8 mouse cellular contexts compared by ENCODE assay signal in the genomic region with DNA sequence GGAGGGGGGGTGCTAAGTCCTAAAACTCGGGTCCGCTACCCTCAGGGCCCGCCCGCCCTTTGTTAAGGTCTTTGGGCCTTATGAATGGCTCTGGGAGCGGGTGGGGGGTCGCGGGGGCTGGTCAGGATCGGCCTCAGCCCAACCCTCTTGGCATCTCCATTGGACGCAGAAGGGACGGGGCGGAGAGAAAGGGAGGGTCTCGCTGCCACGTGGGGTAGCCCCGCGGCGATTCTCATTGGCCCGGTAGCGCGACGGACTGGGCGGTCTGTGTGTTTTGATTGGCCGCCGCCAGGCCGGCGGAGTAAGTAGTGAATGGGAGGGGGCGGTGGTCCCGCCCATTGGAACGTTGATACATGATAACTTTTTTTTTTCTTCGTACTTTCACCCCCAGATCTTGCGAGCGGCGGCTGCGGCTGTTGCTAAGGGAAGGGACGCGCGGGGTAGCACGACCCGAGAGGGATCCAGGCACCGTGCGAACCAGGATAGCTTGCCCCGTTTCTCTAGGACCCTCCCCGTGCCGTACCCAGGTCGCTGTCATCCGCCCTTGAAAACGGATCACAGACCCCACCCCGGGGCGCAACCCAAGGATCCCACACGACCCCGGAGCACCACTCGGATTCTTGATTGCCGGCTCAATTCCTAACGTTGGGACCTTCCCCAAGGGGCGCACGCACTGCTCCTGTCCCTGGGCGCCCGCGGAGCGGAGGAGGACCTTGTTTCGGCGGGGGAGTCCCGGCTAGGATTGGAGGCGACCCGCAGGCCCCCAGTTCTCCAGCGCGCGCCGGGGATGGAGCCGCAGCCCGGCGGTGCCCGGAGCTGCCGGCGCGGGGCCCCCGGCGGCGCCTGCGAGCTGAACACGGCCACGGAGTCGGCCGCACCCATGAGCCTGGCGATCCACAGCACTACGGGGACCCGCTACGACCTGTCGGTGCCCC. TPM values are rescaled to one million over a fixed set of nuclear protein-coding genes. Genes with fewer than 3 reads are reported as not detected.
A peak's percentile ranks its signal among the peaks of the same experiment; 100 is the strongest.
DNase-seq lines count a peak whose midpoint lies in the region; ATAC-seq and TF ChIP-seq lines count a peak whose summit lies in the region.

No protein-coding gene starts in this region.

- peak overlapping the region; percentile 90 for H3K4me3 ChIP-seq in E14TG2a.4 (replicated peaks; ENCODE audit: low read length)
- peak overlapping the region; percentile 99 for H3K4me3 ChIP-seq in forebrain, embryonic 11.5 days (ENCODE audit: low read depth, low read length)
- peak overlapping the region; percentile 92 for H3K4me3 ChIP-seq in heart, embryonic 16.5 days (ENCODE audit: low read length)
- H3K4me3 ChIP-seq in liver, embryonic 15.5 days (replicated peaks) = peak overlapping the region; percentile 70
- peak overlapping the region; percentile 100 for H3K4me3 ChIP-seq in neural tube, embryonic 11.5 days (ENCODE audit: low read depth, low read length)
- H3K4me3 ChIP-seq in stomach, embryonic 16.5 days (replicated peaks; ENCODE audit: low read length) = peak overlapping the region; percentile 93

- peak overlapping the region; percentile 100 for H3K27ac ChIP-seq in forebrain, embryonic 11.5 days (ENCODE audit: low read depth, low read length)
- peak overlapping the region; percentile 100 for H3K27ac ChIP-seq in heart, embryonic 16.5 days (ENCODE audit: low read length)
- peak overlapping the region; percentile 96 for H3K27ac ChIP-seq in liver, embryonic 15.5 days (replicated peaks)
- H3K27ac ChIP-seq in neural tube, embryonic 11.5 days (ENCODE audit: low read depth, low read length) = peak overlapping the region; percentile 98
- peak overlapping the region; percentile 99 for H3K27ac ChIP-seq in stomach, embryonic 16.5 days (ENCODE audit: low read length)

- H3K36me3 ChIP-seq in E14TG2a.4 (ENCODE audit: insufficient read depth, low read length) = peaks cover 68% of the 10 kb centered on the region
- H3K36me3 ChIP-seq in forebrain, embryonic 11.5 days (ENCODE audit: control insufficient read depth, insufficient read depth, low read length) = peaks cover 23% of the 10 kb centered on the region
- peaks cover 41% of the 10 kb centered on the region for H3K36me3 ChIP-seq in heart, embryonic 16.5 days (ENCODE audit: control insufficient read depth, insufficient read depth)
- peaks cover 63% of the 10 kb centered on the region for H3K36me3 ChIP-seq in liver, embryonic 15.5 days (replicated peaks)
- peaks cover 38% of the 10 kb centered on the region for H3K36me3 ChIP-seq in neural tube, embryonic 11.5 days (ENCODE audit: control insufficient read depth, insufficient read depth, low read length)
- peaks cover 23% of the 10 kb centered on the region for H3K36me3 ChIP-seq in stomach, embryonic 16.5 days (ENCODE audit: control insufficient read depth, insufficient read depth, low read length)

- ATAC-seq in forebrain, embryonic 11.5 days (replicated peaks; ENCODE audit: low FRiP score) = peak; percentile 80
- peak; percentile 79 for ATAC-seq in heart, embryonic 16.5 days (replicated peaks; ENCODE audit: extremely low read depth, insufficient read depth, low FRiP score)
- peak; percentile 73 for ATAC-seq in liver, embryonic 15.5 days (ENCODE audit: insufficient read depth)
- peak; percentile 72 for ATAC-seq in neural tube, embryonic 11.5 days (ENCODE audit: insufficient read depth, low FRiP score, low TSS enrichment)
- ATAC-seq in stomach, embryonic 16.5 days (ENCODE audit: insufficient read depth, low FRiP score) = peak; percentile 83

- no peaks in the 10 kb centered on the region for H3K9me3 ChIP-seq in E14TG2a.4 (ENCODE audit: low read length)
- H3K9me3 ChIP-seq in forebrain, embryonic 11.5 days (ENCODE audit: control insufficient read depth, low read length) = no peaks in the 10 kb centered on the region
- no peaks in the 10 kb centered on the region for H3K9me3 ChIP-seq in heart, embryonic 16.5 days (replicated peaks; ENCODE audit: control insufficient read depth, low read length)
- no peaks in the 10 kb centered on the region for H3K9me3 ChIP-seq in liver, embryonic 15.5 days (replicated peaks)
- no peaks in the 10 kb centered on the region for H3K9me3 ChIP-seq in neural tube, embryonic 11.5 days (ENCODE audit: control insufficient read depth, low read length)
- H3K9me3 ChIP-seq in stomach, embryonic 16.5 days (replicated peaks; ENCODE audit: control insufficient read depth, low read length) = no peaks in the 10 kb centered on the region

- H3K4me2 ChIP-seq in forebrain, embryonic 11.5 days (ENCODE audit: low read depth, low read length, severe bottlenecking) = peak overlapping the region; percentile 73
- H3K4me2 ChIP-seq in heart, embryonic 16.5 days (ENCODE audit: low read depth, low read length) = peak overlapping the region; percentile 91
- peak overlapping the region; percentile 96 for H3K4me2 ChIP-seq in liver, embryonic 15.5 days
- peak overlapping the region; percentile 98 for H3K4me2 ChIP-seq in neural tube, embryonic 11.5 days (ENCODE audit: low read depth)
- peak overlapping the region; percentile 93 for H3K4me2 ChIP-seq in stomach, embryonic 16.5 days (ENCODE audit: low read depth, low read length)

- peaks cover 71% of the 10 kb centered on the region for H3K4me1 ChIP-seq in E14TG2a.4 (replicated peaks; ENCODE audit: low read depth, low read length)
- peaks cover 33% of the 10 kb centered on the region for H3K4me1 ChIP-seq in forebrain, embryonic 11.5 days (replicated peaks; ENCODE audit: control insufficient read depth, insufficient read depth, low read length)
- peaks cover 57% of the 10 kb centered on the region for H3K4me1 ChIP-seq in heart, embryonic 16.5 days (ENCODE audit: control insufficient read depth, insufficient read depth, low read length)
- peaks cover 88% of the 10 kb centered on the region for H3K4me1 ChIP-seq in liver, embryonic 15.5 days (replicated peaks)
- H3K4me1 ChIP-seq in neural tube, embryonic 11.5 days (ENCODE audit: control insufficient read depth, insufficient read depth, low read length) = peaks cover 42% of the 10 kb centered on the region
- H3K4me1 ChIP-seq in stomach, embryonic 16.5 days (ENCODE audit: control insufficient read depth, insufficient read depth, low read length) = peaks cover 63% of the 10 kb centered on the region

- peak; percentile 96 for DNase-seq in c-Kit-positive CD71-positive TER-119-negative erythroid progenitor cells, embryonic 14.5 days (ENCODE audit: low read depth)
- DNase-seq in forebrain, embryonic 11.5 days (ENCODE audit: low spot score) = peak; percentile 99
- peak; percentile 98 to 99 for DNase-seq in kidney, postnatal 36 days
- peak; percentile 99 for DNase-seq in neural tube, embryonic 11.5 days (ENCODE audit: low spot score)

- H3K27me3 ChIP-seq in E14TG2a.4 (ENCODE audit: insufficient read depth, low read length) = no peaks in the 10 kb centered on the region
- no peaks in the 10 kb centered on the region for H3K27me3 ChIP-seq in forebrain, embryonic 11.5 days (ENCODE audit: control insufficient read depth, insufficient read depth, low read length)
- H3K27me3 ChIP-seq in heart, embryonic 16.5 days (ENCODE audit: control insufficient read depth, insufficient read depth, low read length) = no peaks in the 10 kb centered on the region
- H3K27me3 ChIP-seq in liver, embryonic 15.5 days = no peaks in the 10 kb centered on the region
- H3K27me3 ChIP-seq in neural tube, embryonic 11.5 days (ENCODE audit: control insufficient read depth, insufficient read depth, low read length) = no peaks in the 10 kb centered on the region
- no peaks in the 10 kb centered on the region for H3K27me3 ChIP-seq in stomach, embryonic 16.5 days (ENCODE audit: control insufficient read depth, insufficient read depth, low read length)

- under 1% methylated on average over 88 of the region's 88 CpGs for WGBS in forebrain, embryonic 11.5 days
- under 1% methylated on average over 84 of the region's 88 CpGs for WGBS in heart, embryonic 16.5 days
- under 1% methylated on average over 88 of the region's 88 CpGs for WGBS in liver, embryonic 15.5 days (ENCODE audit: insufficient replicate concordance)
- WGBS in neural tube, embryonic 11.5 days = under 1% methylated on average over 85 of the region's 88 CpGs
- WGBS in stomach, embryonic 16.5 days = under 1% methylated on average over 88 of the region's 88 CpGs

- no peak for TF ChIP-seq CTCF in E14TG2a.4 (conservative IDR thresholded peaks at IDR 0.05; ENCODE audit: low read length)

- H3K9ac ChIP-seq in forebrain, embryonic 11.5 days (ENCODE audit: low read length) = peak overlapping the region; percentile 100
- H3K9ac ChIP-seq in heart, embryonic 16.5 days (ENCODE audit: low read length) = peak overlapping the region; percentile 99
- peak overlapping the region; percentile 87 for H3K9ac ChIP-seq in liver, embryonic 15.5 days
- H3K9ac ChIP-seq in neural tube, embryonic 11.5 days (ENCODE audit: low read length) = peak overlapping the region; percentile 100
- peak overlapping the region; percentile 97 for H3K9ac ChIP-seq in stomach, embryonic 16.5 days (ENCODE audit: low read length)

RNA-seq across cellular contexts. Expression of a gene that starts 1.5 kb away (rescaled TPM):
- 58.3 and 66.4 TPM in 2 replicates for polyA plus RNA-seq in forebrain, embryonic 11.5 days (2014; fragmentation: Nextera tagmentation; extraction: Ambion mirVana)
- polyA plus RNA-seq in heart, embryonic 16.5 days (2015; fragmentation: Nextera tagmentation; extraction: Ambion mirVana) = 10.3 and 13.0 TPM in 2 replicates
- polyA plus RNA-seq in liver, embryonic 15.5 days (2015; fragmentation: Nextera tagmentation; extraction: Ambion mirVana) = 2.9 and 3.1 TPM in 2 replicates
- 70.0 and 78.2 TPM in 2 replicates for polyA plus RNA-seq in neural tube, embryonic 11.5 days (2014; fragmentation: Nextera tagmentation; extraction: Ambion mirVana)
- 7.8 and 9.8 TPM in 2 replicates for polyA plus RNA-seq in stomach, embryonic 16.5 days (2015; fragmentation: Nextera tagmentation; extraction: Ambion mirVana)

RNA-seq across cellular contexts. Expression of a gene that starts 8.9 kb away (rescaled TPM):
- 10.4 and 15.0 TPM in 2 replicates for polyA plus RNA-seq in forebrain, embryonic 11.5 days (2014; fragmentation: Nextera tagmentation; extraction: Ambion mirVana)
- polyA plus RNA-seq in heart, embryonic 16.5 days (2015; fragmentation: Nextera tagmentation; extraction: Ambion mirVana) = 2.5 TPM in 2 replicates
- 0.35 and 0.51 TPM in 2 replicates for polyA plus RNA-seq in liver, embryonic 15.5 days (2015; fragmentation: Nextera tagmentation; extraction: Ambion mirVana)
- 11.1 and 11.3 TPM in 2 replicates for polyA plus RNA-seq in neural tube, embryonic 11.5 days (2014; fragmentation: Nextera tagmentation; extraction: Ambion mirVana)
- polyA plus RNA-seq in stomach, embryonic 16.5 days (2015; fragmentation: Nextera tagmentation; extraction: Ambion mirVana) = 3.1 and 3.9 TPM in 2 replicates

RNA-seq across cellular contexts. Expression of a gene that starts 11.1 kb away (rescaled TPM):
- polyA plus RNA-seq in forebrain, embryonic 11.5 days (2014; fragmentation: Nextera tagmentation; extraction: Ambion mirVana) = 401 and 414 TPM in 2 replicates
- 1,107 and 1,132 TPM in 2 replicates for polyA plus RNA-seq in heart, embryonic 16.5 days (2015; fragmentation: Nextera tagmentation; extraction: Ambion mirVana)
- 291 and 300 TPM in 2 replicates for polyA plus RNA-seq in liver, embryonic 15.5 days (2015; fragmentation: Nextera tagmentation; extraction: Ambion mirVana)
- polyA plus RNA-seq in neural tube, embryonic 11.5 days (2014; fragmentation: Nextera tagmentation; extraction: Ambion mirVana) = 376 and 386 TPM in 2 replicates
- 536 and 594 TPM in 2 replicates for polyA plus RNA-seq in stomach, embryonic 16.5 days (2015; fragmentation: Nextera tagmentation; extraction: Ambion mirVana)

RNA-seq across cellular contexts. Expression of a gene that starts 16.2 kb away (rescaled TPM):
- polyA plus RNA-seq in forebrain, embryonic 11.5 days (2014; fragmentation: Nextera tagmentation; extraction: Ambion mirVana) = 82.0 and 83.4 TPM in 2 replicates
- polyA plus RNA-seq in heart, embryonic 16.5 days (2015; fragmentation: Nextera tagmentation; extraction: Ambion mirVana) = 85.3 and 87.6 TPM in 2 replicates
- 13.1 and 17.0 TPM in 2 replicates for polyA plus RNA-seq in liver, embryonic 15.5 days (2015; fragmentation: Nextera tagmentation; extraction: Ambion mirVana)
- polyA plus RNA-seq in neural tube, embryonic 11.5 days (2014; fragmentation: Nextera tagmentation; extraction: Ambion mirVana) = 84.0 and 85.1 TPM in 2 replicates
- 69.8 and 80.8 TPM in 2 replicates for polyA plus RNA-seq in stomach, embryonic 16.5 days (2015; fragmentation: Nextera tagmentation; extraction: Ambion mirVana)

RNA-seq across cellular contexts. Expression of a gene that starts 23.2 kb away (rescaled TPM):
- polyA plus RNA-seq in forebrain, embryonic 11.5 days (2014; fragmentation: Nextera tagmentation; extraction: Ambion mirVana) = 6.4 and 8.3 TPM in 2 replicates
- 9.7 and 10.7 TPM in 2 replicates for polyA plus RNA-seq in heart, embryonic 16.5 days (2015; fragmentation: Nextera tagmentation; extraction: Ambion mirVana)
- 8.9 and 10.1 TPM in 2 replicates for polyA plus RNA-seq in liver, embryonic 15.5 days (2015; fragmentation: Nextera tagmentation; extraction: Ambion mirVana)
- 8.8 and 10.8 TPM in 2 replicates for polyA plus RNA-seq in neural tube, embryonic 11.5 days (2014; fragmentation: Nextera tagmentation; extraction: Ambion mirVana)
- polyA plus RNA-seq in stomach, embryonic 16.5 days (2015; fragmentation: Nextera tagmentation; extraction: Ambion mirVana) = 16.4 and 16.6 TPM in 2 replicates

Comparison
In these comparisons a context has a peak if more than half of its experiments do, and no peak if none do; other contexts are left out.
1. Peak in every context shown above with its lines: DNase-seq, ATAC-seq, H3K4me3 ChIP-seq and H3K27ac ChIP-seq.